ENCODE assay signal across 7 mouse cellular contexts in genomic region chr11:116850833-116851477, GRCm38 (mm10). TPM values are rescaled to one million over a fixed set of nuclear protein-coding genes. Genes with fewer than 3 reads are reported as not detected.
A peak's percentile ranks its signal among the peaks of the same experiment; 100 is the strongest.
DNase-seq lines count a peak whose midpoint lies in the region; ATAC-seq lines count a peak whose summit lies in the region.

No protein-coding gene starts in this region.

- peak overlapping the region; percentile 100; the same call in 1 of the 2 replicates for H3K27ac ChIP-seq in lung, embryonic 15.5 days
- H3K27ac ChIP-seq in forebrain, embryonic 10.5 days, result peak overlapping the region; percentile 100
- H3K27ac ChIP-seq in limb, embryonic 13.5 days, result no peak overlapping the region
- no peak overlapping the region; the same call in 1 of the 2 replicates for H3K27ac ChIP-seq in stomach, embryonic 14.5 days (ENCODE audit: low read length)

- WGBS in lung, embryonic 15.5 days, result 26% methylated on average over 6 of the region's 6 CpGs
- WGBS in forebrain, embryonic 10.5 days, result 52% methylated on average over 6 of the region's 6 CpGs
- WGBS in limb, embryonic 13.5 days, result 35% methylated on average over 6 of the region's 6 CpGs
- 28% methylated on average over 6 of the region's 6 CpGs for WGBS in stomach, embryonic 14.5 days

- H3K4me2 ChIP-seq in lung, embryonic 15.5 days, result peak overlapping the region; percentile 77
- H3K4me2 ChIP-seq in limb, embryonic 13.5 days (replicated peaks), result peak overlapping the region; percentile 86
- peak overlapping the region; percentile 80 for H3K4me2 ChIP-seq in stomach, embryonic 14.5 days (replicated peaks; ENCODE audit: low read depth, low read length)

- peak overlapping the region; percentile 84 for H3K4me3 ChIP-seq in lung, embryonic 15.5 days
- peak overlapping the region; percentile 97 for H3K4me3 ChIP-seq in forebrain, embryonic 10.5 days
- H3K4me3 ChIP-seq in limb, embryonic 13.5 days, result peak overlapping the region; percentile 94
- peak overlapping the region; percentile 97 for H3K4me3 ChIP-seq in stomach, embryonic 14.5 days (ENCODE audit: low read depth, low read length)

- ATAC-seq in lung, embryonic 15.5 days (ENCODE audit: borderline replicate concordance, extremely low read depth, low FRiP score, low TSS enrichment), result no peak
- no peak for ATAC-seq in limb, embryonic 13.5 days (ENCODE audit: low FRiP score, low read depth)
- no peak for ATAC-seq in stomach, embryonic 14.5 days (ENCODE audit: insufficient number of reproducible peaks, insufficient read depth, low FRiP score, low read depth)

- peaks cover 32% of the 10 kb centered on the region for H3K4me1 ChIP-seq in lung, embryonic 15.5 days
- peaks cover 31% of the 10 kb centered on the region for H3K4me1 ChIP-seq in forebrain, embryonic 10.5 days
- peaks cover 23% of the 10 kb centered on the region for H3K4me1 ChIP-seq in limb, embryonic 13.5 days
- peaks cover 12% of the 10 kb centered on the region for H3K4me1 ChIP-seq in stomach, embryonic 14.5 days (ENCODE audit: control insufficient read depth, insufficient read depth, low read length)

- no peak for DNase-seq in lung, postnatal 25 days (ENCODE audit: low spot score)
- DNase-seq in forebrain, embryonic 10.5 days (ENCODE audit: extremely low spot score, low spot score), result no peak
- no peak for DNase-seq in left cerebral cortex, adult 11 months (ENCODE audit: low spot score)
- no peak for DNase-seq in left cerebral cortex, postnatal 36 days (ENCODE audit: low spot score in 2 of 2)

- peaks cover 38% of the 10 kb centered on the region for H3K36me3 ChIP-seq in lung, embryonic 15.5 days
- peaks cover 64% of the 10 kb centered on the region for H3K36me3 ChIP-seq in forebrain, embryonic 10.5 days (replicated peaks)
- H3K36me3 ChIP-seq in limb, embryonic 13.5 days, result peaks cover 46% of the 10 kb centered on the region
- peaks cover 28% of the 10 kb centered on the region for H3K36me3 ChIP-seq in stomach, embryonic 14.5 days (ENCODE audit: control insufficient read depth, insufficient read depth, low read length)

- no peaks in the 10 kb centered on the region for H3K27me3 ChIP-seq in lung, embryonic 15.5 days
- no peaks in the 10 kb centered on the region for H3K27me3 ChIP-seq in forebrain, embryonic 10.5 days (ENCODE audit: poor library complexity, severe bottlenecking)
- H3K27me3 ChIP-seq in limb, embryonic 13.5 days, result no peaks in the 10 kb centered on the region
- H3K27me3 ChIP-seq in stomach, embryonic 14.5 days (ENCODE audit: control insufficient read depth, insufficient read depth, low read length), result no peaks in the 10 kb centered on the region

- peak overlapping the region; percentile 95 for H3K9ac ChIP-seq in lung, embryonic 15.5 days
- peak overlapping the region; percentile 93 for H3K9ac ChIP-seq in limb, embryonic 13.5 days
- peak overlapping the region; percentile 99 for H3K9ac ChIP-seq in stomach, embryonic 14.5 days (replicated peaks; ENCODE audit: low read depth, low read length)

- intact Hi-C loops in left cerebral cortex, postnatal 36 days (cut with DNase I), result no loop called here

- H3K9me3 ChIP-seq in lung, embryonic 15.5 days, result no peaks in the 10 kb centered on the region
- H3K9me3 ChIP-seq in forebrain, embryonic 10.5 days, result no peaks in the 10 kb centered on the region
- H3K9me3 ChIP-seq in limb, embryonic 13.5 days, result no peaks in the 10 kb centered on the region
- H3K9me3 ChIP-seq in stomach, embryonic 14.5 days (ENCODE audit: control insufficient read depth, low read depth, low read length), result no peaks in the 10 kb centered on the region

RNA-seq across cellular contexts. Expression of gene Mfsd11, which starts 1.3 kb away (rescaled TPM):
- polyA plus RNA-seq in lung, embryonic 15.5 days (2015; fragmentation: Nextera tagmentation; extraction: Ambion mirVana), result 30.3 and 30.5 TPM in 2 replicates
- 18.9 and 24.7 TPM in 2 replicates for polyA plus RNA-seq in forebrain, embryonic 10.5 days (2016; fragmentation: Nextera tagmentation; extraction: Ambion mirVana)
- polyA plus RNA-seq in limb, embryonic 13.5 days (2015; fragmentation: Nextera tagmentation; extraction: Ambion mirVana), result 44.3 and 44.8 TPM in 2 replicates
- polyA plus RNA-seq in stomach, embryonic 14.5 days (2014; fragmentation: Nextera tagmentation; extraction: Ambion mirVana), result 38.7 and 40.8 TPM in 2 replicates
- 10 to 100 TPM; 33.2 to 41.6 TPM for total RNA-seq in left cerebral cortex, postnatal 36 days (2021)

RNA-seq across cellular contexts. Expression of gene Srsf2, which starts 1.9 kb away (rescaled TPM):
- 857 and 876 TPM in 2 replicates for polyA plus RNA-seq in lung, embryonic 15.5 days (2015; fragmentation: Nextera tagmentation; extraction: Ambion mirVana)
- 901 and 914 TPM in 2 replicates for polyA plus RNA-seq in forebrain, embryonic 10.5 days (2016; fragmentation: Nextera tagmentation; extraction: Ambion mirVana)
- 789 and 792 TPM in 2 replicates for polyA plus RNA-seq in limb, embryonic 13.5 days (2015; fragmentation: Nextera tagmentation; extraction: Ambion mirVana)
- 821 and 918 TPM in 2 replicates for polyA plus RNA-seq in stomach, embryonic 14.5 days (2014; fragmentation: Nextera tagmentation; extraction: Ambion mirVana)
- 100 to 1,000 TPM; 137 to 155 TPM for total RNA-seq in left cerebral cortex, postnatal 36 days (2021)

RNA-seq across cellular contexts. Expression of gene Jmjd6, which starts 7.7 kb away (rescaled TPM):
- polyA plus RNA-seq in lung, embryonic 15.5 days (2015; fragmentation: Nextera tagmentation; extraction: Ambion mirVana), result 64.2 and 65.7 TPM in 2 replicates
- polyA plus RNA-seq in forebrain, embryonic 10.5 days (2016; fragmentation: Nextera tagmentation; extraction: Ambion mirVana), result 91.1 and 106 TPM in 2 replicates
- polyA plus RNA-seq in limb, embryonic 13.5 days (2015; fragmentation: Nextera tagmentation; extraction: Ambion mirVana), result 76.6 and 82.6 TPM in 2 replicates
- polyA plus RNA-seq in stomach, embryonic 14.5 days (2014; fragmentation: Nextera tagmentation; extraction: Ambion mirVana), result 68.2 and 68.6 TPM in 2 replicates
- total RNA-seq in left cerebral cortex, postnatal 36 days (2021), result 10 to 100 TPM; 28.4 to 29.1 TPM

RNA-seq across cellular contexts. Expression of gene Mettl23, which starts 7.9 kb away (rescaled TPM):
- 61.3 and 61.9 TPM in 2 replicates for polyA plus RNA-seq in lung, embryonic 15.5 days (2015; fragmentation: Nextera tagmentation; extraction: Ambion mirVana)
- polyA plus RNA-seq in forebrain, embryonic 10.5 days (2016; fragmentation: Nextera tagmentation; extraction: Ambion mirVana), result 64.3 and 66.5 TPM in 2 replicates
- 72.2 and 79.0 TPM in 2 replicates for polyA plus RNA-seq in limb, embryonic 13.5 days (2015; fragmentation: Nextera tagmentation; extraction: Ambion mirVana)
- polyA plus RNA-seq in stomach, embryonic 14.5 days (2014; fragmentation: Nextera tagmentation; extraction: Ambion mirVana), result 68.9 and 71.7 TPM in 2 replicates
- total RNA-seq in left cerebral cortex, postnatal 36 days (2021), result 10 to 100 TPM; 24.4 to 29.5 TPM

RNA-seq across cellular contexts. Expression of gene Mxra7, which starts 23.1 kb away (rescaled TPM):
- polyA plus RNA-seq in lung, embryonic 15.5 days (2015; fragmentation: Nextera tagmentation; extraction: Ambion mirVana), result 18.8 and 19.0 TPM in 2 replicates
- 16.5 and 18.2 TPM in 2 replicates for polyA plus RNA-seq in forebrain, embryonic 10.5 days (2016; fragmentation: Nextera tagmentation; extraction: Ambion mirVana)
- 17.1 and 20.2 TPM in 2 replicates for polyA plus RNA-seq in limb, embryonic 13.5 days (2015; fragmentation: Nextera tagmentation; extraction: Ambion mirVana)
- polyA plus RNA-seq in stomach, embryonic 14.5 days (2014; fragmentation: Nextera tagmentation; extraction: Ambion mirVana), result 16.5 and 17.4 TPM in 2 replicates
- 10 to 100 TPM; 15.4 to 18.3 TPM for total RNA-seq in left cerebral cortex, postnatal 36 days (2021)

Comparison
In these comparisons a context has a peak if more than half of its experiments do, and no peak if none do; other contexts are left out.
1. H3K27ac ChIP-seq: peak in lung, embryonic 15.5 days (single experiment) and forebrain, embryonic 10.5 days (single experiment); none in limb, embryonic 13.5 days (single experiment) and stomach, embryonic 14.5 days (single experiment).
2. Peak in every context shown above with its lines, with median percentiles within 50 percentile points of each other: H3K4me2 ChIP-seq, H3K4me3 ChIP-seq and H3K9ac ChIP-seq.